Mouse (Mus musculus): ENCODE results near the gene Chp1. TPM values are rescaled to one million over a fixed set of nuclear protein-coding genes. Genes with fewer than 3 reads are reported as not detected.
"Not testable (repeated sequence)": the region's sequence is repeated elsewhere in the genome, so short reads cannot be mapped to it uniquely, and the experiment has no call there.

Chp1 gene
- total RNA-seq (2021), result 10 to 100 TPM; 75.1 to 80.9 TPM
- long read RNA-seq, experiment 1, transcript Chp1-201 (7 exons, 2,609 nt), result major isoform, 53 of 66 reads
- long read RNA-seq, experiment 1, partial matches to known transcripts, result 0 of 66 reads
- long read RNA-seq, experiment 1, other reads (novel, unspliced or antisense), result 12 of 66 reads
- long read RNA-seq, experiment 2, transcript Chp1-201 (7 exons, 2,609 nt), result major isoform, 68 of 88 reads
- long read RNA-seq, experiment 2, partial matches to known transcripts, result 3 of 88 reads
- long read RNA-seq, experiment 2, other reads (novel, unspliced or antisense), result 17 of 88 reads

DNA sequence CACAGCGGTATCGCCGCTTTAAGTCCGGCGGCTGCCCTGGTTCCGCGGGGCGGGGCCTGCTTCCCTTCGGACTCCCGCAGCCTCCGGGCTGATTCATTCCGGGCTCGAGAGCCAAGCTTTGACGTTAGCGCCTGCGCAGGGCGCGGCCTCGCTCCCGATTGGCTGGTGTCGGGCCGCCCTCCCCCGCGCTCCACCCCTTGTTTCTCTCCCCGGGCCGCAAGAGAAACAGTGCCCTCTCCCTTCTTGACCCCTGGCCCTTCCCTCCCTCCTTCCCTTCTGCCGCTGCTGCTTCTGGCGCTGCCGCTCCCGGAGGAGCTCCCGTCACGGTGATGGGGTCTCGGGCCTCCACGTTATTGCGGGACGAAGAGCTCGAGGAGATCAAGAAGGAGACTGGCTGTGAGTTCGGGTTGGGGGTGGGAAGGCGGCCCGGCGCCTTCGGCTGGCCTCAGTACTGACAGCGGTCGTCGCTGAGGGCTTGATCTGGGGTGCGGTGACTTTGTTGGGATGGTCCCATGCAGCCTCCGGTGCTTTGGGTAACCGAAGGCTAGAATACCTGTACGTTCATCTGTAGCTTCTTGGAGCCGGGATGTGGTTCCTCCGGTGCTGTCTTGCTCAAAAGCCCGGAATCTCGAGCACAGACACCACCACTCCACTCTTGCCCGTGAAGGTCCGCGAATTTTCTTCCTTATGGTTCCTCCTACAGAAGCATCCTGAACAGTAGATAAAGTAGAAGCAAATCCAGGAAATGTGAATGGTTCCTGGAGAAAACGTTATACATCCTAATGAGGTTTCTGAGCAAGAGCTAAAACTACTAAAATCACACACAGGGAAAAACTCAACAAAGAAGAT is at the start of gene Chp1, which contains the start of gene Exd1:
TSS of gene Chp1 (plus strand) at position 176 of the 849 bp plus-strand sequence.
TSS of gene Exd1 (minus strand) at position 106 of the 849 bp plus-strand sequence.
- TF ChIP-seq CTCF (IDR thresholded peaks at IDR 0.05), result no peak
- H3K4me3 ChIP-seq, result peak within 1 kb of the TSS; percentile 93
- peak; percentile 100 for DNase-seq
- intact Hi-C loops (cut with DNase I), result loop anchor here (1.0 to 5.0 kb wide), 3 partner anchors 47 to 130 kb away; partner anchors contain the start of genes Ino80 and Rtf1
- H3K27ac ChIP-seq, result peak within 1 kb of the TSS; percentile 94

DNA sequence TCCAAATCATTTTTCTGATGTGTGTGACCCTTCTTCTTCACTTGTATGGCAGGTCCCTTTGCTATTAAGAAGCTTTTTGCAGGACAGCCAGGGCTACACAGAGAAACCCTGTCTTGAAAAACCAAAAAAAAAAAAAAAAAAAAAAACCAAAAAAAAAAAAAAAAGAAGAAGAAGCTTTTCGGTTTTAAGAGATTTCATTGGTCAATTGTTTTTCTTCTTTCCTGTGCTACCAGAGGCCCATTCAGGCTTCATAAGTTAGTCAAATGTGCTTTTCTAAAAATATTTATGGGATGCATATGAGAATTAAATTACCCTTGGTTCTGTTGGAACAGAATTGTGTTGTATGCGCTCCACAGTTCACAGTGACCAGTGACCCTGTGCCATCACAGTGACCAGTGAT is 48.6 kb upstream of the Chp1 start:
- no peak overlapping the region for H3K4me3 ChIP-seq
- no peak for TF ChIP-seq CTCF (IDR thresholded peaks at IDR 0.05)
- DNase-seq, result no peak
- H3K27ac ChIP-seq, result no peak overlapping the region
- intact Hi-C loops (cut with DNase I), result no loop called here

GRCm38 (mm10) chr2:119500965-119501652 is 46.4 kb upstream of the Chp1 start:
- Histone ChIP-seq H3K4me3 (no peak overlapping the region), H3K27ac (no peak overlapping the region)
- no peak for TF ChIP-seq CTCF (IDR thresholded peaks at IDR 0.05)
- intact Hi-C loops (cut with DNase I), result no loop called here
- no peak for DNase-seq

DNA sequence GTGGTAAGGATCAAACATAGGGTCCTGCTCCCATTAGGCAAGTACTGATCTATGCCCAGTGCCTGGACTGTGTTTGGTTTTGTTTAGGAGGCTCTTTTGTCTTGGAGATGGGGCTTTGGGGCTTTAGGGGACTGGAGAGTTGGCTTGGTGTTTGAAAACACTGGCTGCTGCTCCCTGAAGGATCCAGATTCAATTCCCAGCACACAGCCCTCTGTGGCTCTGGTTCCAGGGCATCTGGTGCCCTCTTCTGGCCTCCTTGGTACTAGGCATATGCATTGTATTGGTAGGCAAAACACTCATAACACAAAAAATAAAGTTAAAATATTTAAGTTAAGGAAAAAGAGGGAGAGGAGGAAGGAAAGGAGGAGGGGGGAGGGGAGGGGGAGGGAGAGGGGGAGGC is 40.4 kb upstream of the Chp1 start:
- no peak overlapping the region for H3K4me3 ChIP-seq
- peak; percentile 12; the same call in 1 of the 2 replicates for TF ChIP-seq CTCF (IDR thresholded peaks at IDR 0.05)
- intact Hi-C loops (cut with DNase I), result no loop called here
- DNase-seq, result no peak
- no peak overlapping the region for H3K27ac ChIP-seq

- DNase-seq; intact Hi-C loops (cut with DNase I); H3K4me3 ChIP-seq; H3K27ac ChIP-seq: not testable (repeated sequence)
Observed at GRCm38 (mm10) chr2:119508518-119508917, 39.0 kb upstream of the Chp1 start.

GRCm38 (mm10) chr2:119510856-119511255 is 36.6 kb upstream of the Chp1 start:
- Histone ChIP-seq H3K27ac (no peak overlapping the region), H3K4me3 (no peak overlapping the region)
- TF ChIP-seq CTCF (IDR thresholded peaks at IDR 0.05), result no peak
- no peak for DNase-seq
- intact Hi-C loops (cut with DNase I), result no loop called here

DNA sequence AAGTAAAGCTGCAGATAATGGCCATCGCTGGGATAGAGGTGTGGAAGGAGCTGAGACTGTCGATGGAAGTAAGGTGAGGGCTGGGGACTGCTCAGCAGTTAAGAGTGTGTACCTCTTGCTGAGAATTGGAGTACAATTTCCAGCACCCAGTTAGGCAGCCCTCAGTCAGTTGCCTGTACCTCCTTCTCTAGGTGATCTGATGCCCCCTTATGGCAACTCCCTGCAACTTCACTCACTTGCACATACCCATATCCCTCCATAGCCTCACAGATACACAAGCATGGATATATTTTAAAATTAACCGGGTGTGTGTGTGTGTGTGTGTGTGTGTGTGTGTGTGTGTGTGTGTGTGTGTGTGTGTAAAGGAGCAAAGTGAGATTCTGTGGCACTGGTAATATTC is 35.2 kb upstream of the Chp1 start:
- TF ChIP-seq CTCF (IDR thresholded peaks at IDR 0.05), result peak; percentile 14; the same call in 1 of the 2 replicates
- DNase-seq, result no peak
- H3K4me3 ChIP-seq, result no peak overlapping the region
- intact Hi-C loops (cut with DNase I), result no loop called here
- H3K27ac ChIP-seq, result no peak overlapping the region

- Histone ChIP-seq H3K27ac (no peak overlapping the region), H3K4me3 (no peak overlapping the region)
- no peak for DNase-seq
- intact Hi-C loops (cut with DNase I), result no loop called here
- TF ChIP-seq CTCF (IDR thresholded peaks at IDR 0.05), result no peak
Observed at GRCm38 (mm10) chr2:119514026-119514522, 33.4 kb upstream of the Chp1 start.

DNA sequence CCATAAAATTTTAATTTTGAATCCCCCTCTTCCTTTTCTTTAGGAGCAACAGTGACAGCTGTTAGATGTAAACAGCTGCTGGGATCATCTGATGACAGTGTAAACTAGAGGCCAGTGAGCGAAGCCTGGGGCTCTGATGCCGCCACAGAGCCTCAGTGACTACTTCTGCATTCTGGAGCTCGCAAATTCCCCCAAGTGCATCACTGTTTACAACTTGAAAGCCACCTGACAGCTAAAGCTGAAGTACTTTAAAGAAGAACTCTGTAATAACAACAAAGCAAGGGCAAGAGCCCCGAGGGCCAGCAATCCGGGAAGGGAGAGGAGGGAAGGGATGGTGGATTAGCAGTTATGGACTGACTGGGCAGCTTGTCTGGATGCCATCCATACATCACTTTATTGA is 30.7 kb upstream of the Chp1 start:
- DNase-seq, result no peak
- intact Hi-C loops (cut with DNase I), result no loop called here
- no peak for TF ChIP-seq CTCF (IDR thresholded peaks at IDR 0.05)
- Histone ChIP-seq H3K4me3 (no peak overlapping the region), H3K27ac (no peak overlapping the region)

GRCm38 (mm10) chr2:119520550-119520949 is 26.9 kb upstream of the Chp1 start:
- TF ChIP-seq CTCF (IDR thresholded peaks at IDR 0.05), result peak; percentile 34; the same call in 1 of the 2 replicates
- intact Hi-C loops (cut with DNase I), result no loop called here
- Histone ChIP-seq H3K4me3 (no peak overlapping the region), H3K27ac (no peak overlapping the region)
- DNase-seq, result no peak

GRCm38 (mm10) chr2:119523836-119524235 is 23.7 kb upstream of the Chp1 start:
- Histone ChIP-seq H3K4me3 (no peak overlapping the region), H3K27ac (no peak overlapping the region)
- intact Hi-C loops (cut with DNase I), result no loop called here
- no peak for DNase-seq
- no peak for TF ChIP-seq CTCF (IDR thresholded peaks at IDR 0.05)

GRCm38 (mm10) chr2:119525422-119525821 is 22.1 kb upstream of the Chp1 start:
- DNase-seq, result no peak
- intact Hi-C loops (cut with DNase I), result no loop called here
- TF ChIP-seq CTCF (IDR thresholded peaks at IDR 0.05), result no peak
- no peak overlapping the region for H3K27ac ChIP-seq
- H3K4me3 ChIP-seq, result no peak overlapping the region
